Mouse (Mus musculus) heart, adult 2 months (tissue): Measurements from ENCODE around the gene Scarf1. TPM values are rescaled to one million over a fixed set of nuclear protein-coding genes. Genes with fewer than 3 reads are reported as not detected.

Source experiments
- DNase-seq, 2 experiments: peaks; one replicate each; pipeline ENCODE4 v3.0.0; 2021
- H3K27ac ChIP-seq: fragments of 200-600 bp; 2 replicates; pipeline ENCODE4 v1.8.1; 2022
- H3K27me3 ChIP-seq: fragments of 200-500 bp; 2 replicates; pipeline ENCODE4 v1.6.1; 2012; ENCODE audit warnings: mild to moderate bottlenecking, low read length, inconsistent platforms, mixed read lengths; ENCODE audit not compliant: control insufficient read depth, insufficient read depth
- H3K36me3 ChIP-seq: fragments of 200-500 bp; 2 replicates; pipeline ENCODE4 v1.6.1; 2012; ENCODE audit warnings: low read length, inconsistent platforms; ENCODE audit not compliant: control insufficient read depth, insufficient read depth
- H3K4me1 ChIP-seq: fragments of 200-500 bp; 2 replicates; pipeline ENCODE4 v1.6.1; 2011; ENCODE audit warnings: low read length; ENCODE audit not compliant: control insufficient read depth, insufficient read depth
- H3K4me3 ChIP-seq: fragments of 200-600 bp; 2 replicates; pipeline ENCODE4 v1.8.1; 2022
- H3K79me2 ChIP-seq: fragments of 200-500 bp; replicated peaks from 2 replicates; pipeline ENCODE4 v1.6.1; 2012; ENCODE audit warnings: mild to moderate bottlenecking, inconsistent platforms, low read length, moderate library complexity, mixed read lengths; ENCODE audit not compliant: control insufficient read depth, insufficient read depth
- H3K9ac ChIP-seq: fragments of 200-500 bp; 2 replicates; pipeline ENCODE4 v1.6.1; 2012; ENCODE audit warnings: low read depth, mild to moderate bottlenecking, control low read depth, inconsistent platforms, low read length, mixed read lengths
- CTCF ChIP-seq: fragments of 200-600 bp; IDR thresholded peaks from 2 replicates; pipeline ENCODE4 v1.8.1; 2022; ENCODE audit warnings: antibody characterized with exemption, mild to moderate bottlenecking, moderate library complexity
- EP300 ChIP-seq: fragments of 200-500 bp; IDR thresholded peaks from 2 replicates; pipeline ENCODE4 v1.6.1; 2011; ENCODE audit warnings: low read depth, low read length, control low read depth; ENCODE audit not compliant: insufficient read depth
- POLR2A ChIP-seq: fragments of 200-500 bp; IDR thresholded peaks from 2 replicates; pipeline ENCODE4 v1.6.1; 2011; ENCODE audit warnings: mild to moderate bottlenecking, low read depth, low read length, control low read depth; ENCODE audit not compliant: insufficient read depth
- WGBS: fragments of 180-500 bp; shearing (Covaris S2); methylation state at CpG from one replicate; pipeline ENCODE4 v1.1.7; 2018; 5-methylcytosine and 5-hydroxymethylcytosine counted together
- intact Hi-C: fragments of 180-260 bp; cut with DNase I; formaldehyde crosslinking; loops from one replicate; pipeline ENCODE4 v1.15.1; 2025
- polyA plus RNA-seq: library from polyadenylated mRNA; depleted of rRNA; stranded (reverse); fragments of >200 nt; gene quantifications from 2 replicates; pipeline ENCODE4 v1.2.3, GENCODE M21; 2012
- total RNA-seq, 2 experiments: library from RNA; stranded (reverse); gene quantifications; 2 replicates each; pipeline ENCODE4 v1.2.3; 2021

Scarf1 gene
- total and polyA plus RNA-seq, 3 experiments, result 7.6 to 18.1 (median 8.5) TPM

DNA sequence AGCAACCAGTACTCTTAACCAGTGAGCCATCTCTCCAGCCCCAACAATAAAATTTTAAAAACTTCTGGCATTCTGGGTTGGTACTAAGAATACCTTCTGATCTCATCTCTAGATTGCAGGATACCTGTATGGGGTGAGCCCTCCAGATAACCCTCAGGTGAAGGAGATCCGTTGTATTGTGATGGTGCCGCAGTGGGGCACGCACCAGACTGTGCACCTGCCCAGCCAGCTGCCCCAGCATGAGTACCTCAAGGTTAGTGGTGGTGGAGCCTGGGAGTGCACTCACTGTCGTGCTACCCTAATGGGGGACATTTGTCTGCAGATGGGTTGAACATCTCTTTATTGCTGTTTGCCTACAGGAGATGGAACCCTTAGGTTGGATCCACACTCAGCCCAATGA, 5.2 kb upstream of the Scarf1 start:
- Histone ChIP-seq H3K79me2 (no peaks in the 10 kb centered on the region), H3K36me3 (peaks cover 8% of the 10 kb centered on the region)

DNA sequence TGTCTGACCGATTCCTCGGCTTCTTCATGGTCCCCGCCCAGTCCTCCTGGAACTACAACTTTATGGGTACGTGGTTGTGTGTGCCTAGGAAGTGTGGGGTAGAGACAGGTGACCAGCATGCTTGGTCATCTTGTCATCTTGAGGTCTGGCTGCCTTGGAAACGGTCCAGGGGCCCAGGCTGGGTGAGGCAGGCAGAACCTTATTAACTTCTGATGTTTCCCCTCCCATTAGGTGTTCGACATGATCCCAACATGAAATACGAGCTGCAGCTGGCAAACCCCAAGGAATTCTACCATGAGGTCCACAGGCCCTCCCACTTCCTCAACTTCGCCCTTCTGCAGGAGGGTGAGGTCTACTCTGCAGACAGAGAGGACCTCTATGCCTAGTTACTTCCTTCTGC, 4.4 kb upstream of the Scarf1 start:
- peaks cover 15% of the 10 kb centered on the region for H3K4me1 ChIP-seq
- peaks cover 8% of the 10 kb centered on the region for H3K36me3 ChIP-seq
- intact Hi-C loops, result no loop called here
- no peaks in the 10 kb centered on the region; the same call in 1 of the 2 replicates for H3K79me2 ChIP-seq
- H3K9ac ChIP-seq, result no peak overlapping the region
- DNase-seq, result peak in 1 of 2 experiments; percentile 30
- whole genome bisulfite sequencing, result 61% methylated on average over 8 of the region's 8 CpGs
- no peak for TF ChIP-seq CTCF
- no peak for TF ChIP-seq POLR2A
- no peak for TF ChIP-seq EP300
- no peak overlapping the region for H3K4me3 ChIP-seq
- peak overlapping the region; percentile 97 for H3K27ac ChIP-seq
- no peaks in the 10 kb centered on the region for H3K27me3 ChIP-seq

More for the DNA sequence above, 5.2 kb upstream of the Scarf1 start:
- H3K9ac ChIP-seq, result no peak overlapping the region
- no peak for DNase-seq
- no peak overlapping the region for H3K4me3 ChIP-seq
- no peak overlapping the region for H3K27ac ChIP-seq
- no peak for TF ChIP-seq EP300
- no peak for TF ChIP-seq CTCF
- no peak for TF ChIP-seq POLR2A
- H3K4me1 ChIP-seq, result peaks cover 15% of the 10 kb centered on the region
- H3K27me3 ChIP-seq, result no peaks in the 10 kb centered on the region
- 96% methylated on average over 4 of the region's 4 CpGs for WGBS
- intact Hi-C loops, result no loop called here

DNA sequence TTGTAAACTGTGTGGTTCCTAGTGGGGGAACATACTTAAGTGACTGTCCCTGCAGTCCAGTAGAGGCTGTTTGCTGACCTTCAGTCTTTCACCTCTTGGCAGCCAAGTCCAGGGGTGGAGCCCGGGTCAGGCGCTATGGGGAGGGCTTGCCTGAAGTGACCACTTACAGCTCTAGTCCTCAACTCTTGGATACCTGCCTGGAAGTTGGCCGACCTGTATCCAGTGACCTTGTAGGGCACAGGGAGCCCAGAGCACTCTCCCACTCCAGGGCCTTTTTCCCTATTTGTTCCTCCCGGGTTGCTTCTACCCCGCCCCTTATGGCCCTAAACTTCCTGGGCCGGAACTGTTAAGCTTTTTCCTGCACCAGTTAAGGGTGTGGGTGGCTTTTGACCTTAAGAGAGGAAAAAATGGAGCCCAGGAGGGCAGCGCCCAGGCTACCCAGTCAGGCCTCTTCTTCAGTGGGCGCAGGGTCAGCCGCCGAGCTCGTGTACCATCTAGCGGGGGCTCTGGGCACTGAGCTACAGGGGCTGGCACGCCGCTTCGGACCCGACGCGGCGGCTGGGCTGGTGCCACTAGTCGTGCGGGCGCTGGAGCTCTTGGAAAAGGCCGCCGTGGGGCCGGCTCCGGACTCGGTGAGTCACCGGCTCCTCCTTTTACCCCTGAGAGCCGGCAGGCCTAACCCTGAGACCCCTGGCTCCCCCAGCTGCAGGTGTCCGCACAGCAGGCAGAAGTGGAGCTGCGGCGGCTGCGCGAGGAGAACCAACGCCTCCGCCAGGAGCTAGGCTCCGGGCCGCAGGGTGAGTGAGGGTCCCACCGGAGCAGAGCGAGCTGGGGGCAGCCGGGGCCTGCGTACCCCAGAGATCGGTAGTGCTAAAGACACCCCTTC, 3.4 kb upstream of the Scarf1 start, which contains the start of gene Rilp:
Rilp (plus strand) TSS at position 354 of the 886 bp plus-strand sequence.
- DNase-seq, result peak; percentile 80 to 88
- peak within 1 kb of the TSS; percentile 93 for H3K9ac ChIP-seq
- H3K79me2 ChIP-seq, result no peaks in the 10 kb centered on the region; the same call in 1 of the 2 replicates
- TF ChIP-seq EP300 (peak; percentile 53), POLR2A (no peak; the same call in none of the 2 replicates), CTCF (peak; percentile 30)
- intact Hi-C loops, result loop anchor here (2.0 to 5.0 kb wide), 3 partner anchors 23 to 108 kb away; partner anchors contain the start of genes Prpf8 and Tlcd2
- under 1% methylated on average over 43 of the region's 43 CpGs for WGBS
- H3K36me3 ChIP-seq, result peaks cover 8% of the 10 kb centered on the region
- no peaks in the 10 kb centered on the region for H3K27me3 ChIP-seq
- H3K4me3 ChIP-seq, result peak within 1 kb of the TSS; percentile 83
- peak within 1 kb of the TSS; percentile 97 for H3K27ac ChIP-seq
- peaks cover 17% of the 10 kb centered on the region for H3K4me1 ChIP-seq

DNA sequence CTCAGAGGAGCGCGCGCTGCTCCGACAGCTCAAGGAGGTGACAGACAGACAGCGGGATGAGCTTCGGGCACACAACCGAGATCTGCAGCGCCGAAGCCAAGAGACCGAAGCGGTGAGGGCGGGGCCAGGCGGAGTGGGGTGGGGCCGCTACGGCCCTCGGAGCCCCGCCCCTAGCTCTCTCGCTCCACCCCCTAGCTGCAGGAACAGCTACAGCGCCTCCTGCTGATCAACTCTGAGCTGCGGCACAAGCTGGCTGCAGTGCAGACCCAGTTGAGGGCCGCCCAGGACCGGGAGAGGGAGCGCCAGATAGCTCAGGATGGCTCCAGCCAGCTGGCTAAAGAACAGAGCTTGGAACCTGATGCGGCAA, 2.7 kb upstream of the Scarf1 start:
- H3K9ac ChIP-seq, result peak overlapping the region; percentile 93
- no peaks in the 10 kb centered on the region for H3K27me3 ChIP-seq
- H3K36me3 ChIP-seq, result peaks cover 8% of the 10 kb centered on the region
- peak overlapping the region; percentile 97 for H3K27ac ChIP-seq
- H3K79me2 ChIP-seq, result no peaks in the 10 kb centered on the region; the same call in 1 of the 2 replicates
- DNase-seq, result peak; percentile 94 to 95
- H3K4me3 ChIP-seq, result peak overlapping the region; percentile 83
- WGBS, result under 1% methylated on average over 24 of the region's 24 CpGs
- peak; percentile 97 for TF ChIP-seq POLR2A
- TF ChIP-seq CTCF, result peak; percentile 95
- TF ChIP-seq EP300, result peak; percentile 81
- peaks cover 17% of the 10 kb centered on the region for H3K4me1 ChIP-seq
- intact Hi-C loops, result loop anchor here (2.0 to 5.0 kb wide), 3 partner anchors 24 to 108 kb away; partner anchors contain the start of genes Prpf8 and Tlcd2

DNA sequence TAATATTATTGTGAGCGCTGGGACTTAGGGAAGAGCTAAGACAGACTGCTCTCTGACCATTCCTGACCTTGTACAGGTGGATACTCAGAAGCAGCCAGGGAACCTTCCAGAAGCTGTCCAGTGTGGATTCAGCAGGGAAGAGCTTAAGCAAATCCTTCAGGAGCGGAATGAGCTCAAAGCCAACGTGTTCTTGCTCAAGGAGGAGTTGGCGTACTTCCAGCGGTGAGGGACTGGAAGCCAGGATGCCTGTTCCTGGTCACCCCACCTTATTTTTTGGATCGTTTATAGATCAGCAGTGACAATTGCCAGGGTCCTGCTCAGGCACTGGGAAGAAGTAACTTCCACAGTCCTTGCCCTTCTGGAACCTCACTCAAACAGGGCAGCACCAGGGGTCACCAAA, 2.1 kb upstream of the Scarf1 start:
- DNase-seq, result peak; percentile 63
- no peak for TF ChIP-seq EP300
- TF ChIP-seq CTCF, result no peak
- TF ChIP-seq POLR2A, result no peak
- Histone ChIP-seq H3K27ac (peak overlapping the region; percentile 72), H3K36me3 (peaks cover 8% of the 10 kb centered on the region), H3K79me2 (no peaks in the 10 kb centered on the region; the same call in 1 of the 2 replicates), H3K4me3 (peak overlapping the region; percentile 11), H3K9ac (peak overlapping the region; percentile 11; the same call in 1 of the 2 replicates), H3K27me3 (no peaks in the 10 kb centered on the region), H3K4me1 (peaks cover 17% of the 10 kb centered on the region)
- intact Hi-C loops, result loop anchor here (2.0 to 5.0 kb wide), 3 partner anchors 24 to 109 kb away; partner anchors contain the start of genes Prpf8 and Tlcd2
- WGBS, result 46% methylated on average over 6 of the region's 6 CpGs
